In genomic region chr13:32850668-32851404, GRCm38 (mm10) we compare ENCODE assay signal across 8 mouse cellular contexts. TPM values are rescaled to one million over a fixed set of nuclear protein-coding genes. Genes with fewer than 3 reads are reported as not detected.
DNase-seq lines count a peak whose midpoint lies in the region; ATAC-seq and TF ChIP-seq lines count a peak whose summit lies in the region.

Serpinb1a (minus strand) TSS chr13:32851185.

- 0 out of 2 replicates have a peak within 1 kb of the TSS, but pooled peaks have one; percentile 21 for H3K4me2 ChIP-seq in embryonic facial prominence, embryonic 15.5 days (replicated peaks)
- H3K4me2 ChIP-seq in liver, embryonic 13.5 days = 0 out of 2 replicates have a peak within 1 kb of the TSS, but pooled peaks have one; percentile 19
- no peak within 1 kb of the TSS for H3K4me2 ChIP-seq in forebrain, embryonic 14.5 days (ENCODE audit: low read length)
- H3K4me2 ChIP-seq in forebrain, embryonic 16.5 days (ENCODE audit: low read length) = no peak within 1 kb of the TSS

- H3K4me3 ChIP-seq in embryonic facial prominence, embryonic 15.5 days (replicated peaks) = no peak within 1 kb of the TSS
- 0 out of 2 replicates have a peak within 1 kb of the TSS, but pooled peaks have one; percentile 8 for H3K4me3 ChIP-seq in liver, embryonic 13.5 days (replicated peaks)
- peak within 1 kb of the TSS; percentile 70 for H3K4me3 ChIP-seq in small intestine, adult 2 months (ENCODE audit: low read depth, low read length)
- no peak within 1 kb of the TSS for H3K4me3 ChIP-seq in forebrain, embryonic 14.5 days (ENCODE audit: low read depth, low read length)
- no peak within 1 kb of the TSS for H3K4me3 ChIP-seq in forebrain, embryonic 16.5 days (replicated peaks; ENCODE audit: low read length)

- H3K4me1 ChIP-seq in embryonic facial prominence, embryonic 15.5 days = peaks cover 15% of the 10 kb centered on the region
- H3K4me1 ChIP-seq in liver, embryonic 13.5 days (replicated peaks) = 0 out of 2 replicates have a peak, but pooled peaks cover 6% of the 10 kb centered on the region
- peaks cover 18% of the 10 kb centered on the region; the same call in 1 of the 2 replicates for H3K4me1 ChIP-seq in small intestine, adult 2 months (ENCODE audit: control insufficient read depth, insufficient read depth, insufficient read length, low read length)
- no peaks in the 10 kb centered on the region for H3K4me1 ChIP-seq in forebrain, embryonic 14.5 days (ENCODE audit: control insufficient read depth, insufficient read depth, low read length)
- H3K4me1 ChIP-seq in forebrain, embryonic 16.5 days (replicated peaks; ENCODE audit: control insufficient read depth, insufficient read depth, low read length) = no peaks in the 10 kb centered on the region

- peak; percentile 98 for TF ChIP-seq POLR2A in small intestine, adult 2 months (IDR thresholded peaks at IDR 0.05; ENCODE audit: low read depth, low read length)

- H3K9ac ChIP-seq in embryonic facial prominence, embryonic 15.5 days = no peak within 1 kb of the TSS
- no peak within 1 kb of the TSS for H3K9ac ChIP-seq in liver, embryonic 13.5 days
- H3K9ac ChIP-seq in forebrain, embryonic 14.5 days (ENCODE audit: low read length) = no peak within 1 kb of the TSS
- no peak within 1 kb of the TSS for H3K9ac ChIP-seq in forebrain, embryonic 16.5 days (replicated peaks; ENCODE audit: low read depth, low read length)

- 43% methylated on average over 10 of the region's 10 CpGs for WGBS in embryonic facial prominence, embryonic 15.5 days
- 40% methylated on average over 10 of the region's 10 CpGs for WGBS in liver, embryonic 13.5 days (ENCODE audit: insufficient replicate concordance)
- WGBS in small intestine, adult 2 months = 6% methylated on average over 10 of the region's 10 CpGs
- WGBS in forebrain, embryonic 14.5 days = 70% methylated on average over 10 of the region's 10 CpGs
- WGBS in forebrain, embryonic 16.5 days = 71% methylated on average over 10 of the region's 10 CpGs

- ATAC-seq in activated CD4-positive, CD25-positive, alpha-beta regulatory T cell, adult 4 months = no peak
- ATAC-seq in embryonic facial prominence, embryonic 15.5 days (ENCODE audit: insufficient number of reproducible peaks, low FRiP score, low TSS enrichment, low read depth) = peak; percentile 66; the same call in 1 of the 2 replicates
- peak; percentile 83 to 88 for ATAC-seq in hematopoietic stem cell, adult 5-6 weeks (replicated peaks in 1 of 2; ENCODE audit: insufficient read depth in 1 of 2, low FRiP score in 2 of 2, low TSS enrichment in 1 of 2, low read depth in 1 of 2, poor library complexity in 2 of 2, severe bottlenecking in 2 of 2)
- ATAC-seq in liver, embryonic 13.5 days (ENCODE audit: low read depth) = no peak
- ATAC-seq in forebrain, embryonic 14.5 days = no peak
- ATAC-seq in forebrain, embryonic 16.5 days = no peak

- TF ChIP-seq CTCF in small intestine, adult 2 months (IDR thresholded peaks at IDR 0.05; ENCODE audit: extremely low read depth, insufficient read length, insufficient replicate concordance, low read depth, low read length) = no peak

- 0 out of 2 replicates have a peak within 1 kb of the TSS, but pooled peaks have one; percentile 17 for H3K27ac ChIP-seq in embryonic facial prominence, embryonic 15.5 days (replicated peaks)
- no peak within 1 kb of the TSS for H3K27ac ChIP-seq in liver, embryonic 13.5 days
- H3K27ac ChIP-seq in small intestine, adult 2 months (ENCODE audit: insufficient read depth, low read depth, low read length) = peak within 1 kb of the TSS; percentile 97
- no peak within 1 kb of the TSS for H3K27ac ChIP-seq in forebrain, embryonic 14.5 days (ENCODE audit: low read depth, low read length)
- no peak within 1 kb of the TSS for H3K27ac ChIP-seq in forebrain, embryonic 16.5 days (ENCODE audit: low read length)

- no peaks in the 10 kb centered on the region for H3K9me3 ChIP-seq in embryonic facial prominence, embryonic 15.5 days (replicated peaks)
- no peaks in the 10 kb centered on the region for H3K9me3 ChIP-seq in liver, embryonic 13.5 days (replicated peaks)
- H3K9me3 ChIP-seq in forebrain, embryonic 14.5 days (replicated peaks; ENCODE audit: control insufficient read depth, low read length) = no peaks in the 10 kb centered on the region
- no peaks in the 10 kb centered on the region for H3K9me3 ChIP-seq in forebrain, embryonic 16.5 days (ENCODE audit: control insufficient read depth, low read length)

- no peak for DNase-seq in liver, embryonic 13.5 days
- no peak for DNase-seq in forebrain, embryonic 14.5 days (ENCODE audit: low spot score)
- no peak for DNase-seq in right cerebral cortex, postnatal 25 days

- no peaks in the 10 kb centered on the region for H3K36me3 ChIP-seq in embryonic facial prominence, embryonic 15.5 days
- no peaks in the 10 kb centered on the region for H3K36me3 ChIP-seq in liver, embryonic 13.5 days
- H3K36me3 ChIP-seq in small intestine, adult 2 months (ENCODE audit: control insufficient read depth, insufficient read depth, low read length) = peaks cover 20% of the 10 kb centered on the region
- no peaks in the 10 kb centered on the region for H3K36me3 ChIP-seq in forebrain, embryonic 14.5 days (ENCODE audit: control insufficient read depth, insufficient read depth, low read length)
- H3K36me3 ChIP-seq in forebrain, embryonic 16.5 days (ENCODE audit: control insufficient read depth, insufficient read depth) = no peaks in the 10 kb centered on the region

- no peaks in the 10 kb centered on the region for H3K27me3 ChIP-seq in embryonic facial prominence, embryonic 15.5 days
- no peaks in the 10 kb centered on the region for H3K27me3 ChIP-seq in liver, embryonic 13.5 days
- no peaks in the 10 kb centered on the region for H3K27me3 ChIP-seq in small intestine, adult 2 months (ENCODE audit: control insufficient read depth, insufficient read depth, low read length)
- H3K27me3 ChIP-seq in forebrain, embryonic 14.5 days (replicated peaks; ENCODE audit: control insufficient read depth, insufficient read depth, low read length) = no peaks in the 10 kb centered on the region
- no peaks in the 10 kb centered on the region for H3K27me3 ChIP-seq in forebrain, embryonic 16.5 days (replicated peaks; ENCODE audit: control insufficient read depth, insufficient read depth, low read length)

RNA-seq across cellular contexts. Expression of gene Serpinb1a, which starts in this region (rescaled TPM):
- 10 to 100 TPM; 20.2 to 24.3 TPM for polyA plus RNA-seq in activated CD4-positive, CD25-positive, alpha-beta regulatory T cell, adult 4 months (2017; shearing (Covaris generic))
- polyA plus RNA-seq in embryonic facial prominence, embryonic 15.5 days (2015; fragmentation: Nextera tagmentation; extraction: Ambion mirVana) = 31.7 and 35.8 TPM in 2 replicates
- 253 and 288 TPM in 2 replicates for total RNA-seq in hematopoietic stem cell, adult 5-6 weeks (2017)
- polyA plus RNA-seq in liver, embryonic 13.5 days (2015; fragmentation: Nextera tagmentation; extraction: Ambion mirVana) = 16.1 and 16.5 TPM in 2 replicates
- polyA plus RNA-seq in small intestine, adult 2 months (2012; rRNA removed) = 36.8 and 110 TPM in 2 replicates
- polyA plus RNA-seq in forebrain, embryonic 14.5 days (2014; fragmentation: Nextera tagmentation; extraction: Ambion mirVana) = 0.93 and 1.9 TPM in 2 replicates
- polyA plus RNA-seq in forebrain, embryonic 16.5 days (2015; fragmentation: Nextera tagmentation; extraction: Ambion mirVana) = 1.5 and 1.6 TPM in 2 replicates

Comparison
In these comparisons a context has a peak if more than half of its experiments do, and no peak if none do; other contexts are left out.
1. ATAC-seq: peak in embryonic facial prominence, embryonic 15.5 days (single experiment) and hematopoietic stem cell, adult 5-6 weeks (2 of 2); none in activated CD4-positive, CD25-positive, alpha-beta regulatory T cell, adult 4 months (single experiment), liver, embryonic 13.5 days (single experiment), forebrain, embryonic 14.5 days (single experiment) and forebrain, embryonic 16.5 days (single experiment).
2. H3K27ac ChIP-seq: peak in embryonic facial prominence, embryonic 15.5 days (single experiment) and small intestine, adult 2 months (single experiment); none in liver, embryonic 13.5 days (single experiment), forebrain, embryonic 14.5 days (single experiment) and forebrain, embryonic 16.5 days (single experiment).
3. H3K4me2 ChIP-seq: peak in embryonic facial prominence, embryonic 15.5 days (single experiment) and liver, embryonic 13.5 days (single experiment); none in forebrain, embryonic 14.5 days (single experiment) and forebrain, embryonic 16.5 days (single experiment).
4. H3K4me3 ChIP-seq: peak in liver, embryonic 13.5 days (single experiment) and small intestine, adult 2 months (single experiment); none in embryonic facial prominence, embryonic 15.5 days (single experiment), forebrain, embryonic 14.5 days (single experiment) and forebrain, embryonic 16.5 days (single experiment).